Mouse (Mus musculus) liver, embryonic 11.5 days (tissue): Measurements from ENCODE around the gene Cxcl1. TPM values are rescaled to one million over a fixed set of nuclear protein-coding genes. Genes with fewer than 3 reads are reported as not detected.
A peak's percentile ranks its signal among the peaks of the same experiment; 100 is the strongest.

Experiments used
- ATAC-seq: fragments of 200-750 bp; cut with Nextera tagmentation; replicated peaks from 2 replicates; pipeline ENCODE4 v1.8.0; 2017; ENCODE audit warnings: moderate number of reproducible peaks, mild to moderate bottlenecking, moderate TSS enrichment, moderate library complexity; ENCODE audit not compliant: low FRiP score
- DNase-seq: peaks from one replicate; pipeline ENCODE4 v3.0.0-alpha.2; 2017; ENCODE audit warnings: low spot score
- H3K27ac ChIP-seq: fragments of 300-500 bp; sonication (generic); 2 replicates; pipeline ENCODE4 v1.5.1; 2014; ENCODE audit warnings: mild to moderate bottlenecking, low read depth, low read length, control low read depth
- H3K27me3 ChIP-seq: fragments of 300-500 bp; sonication (generic); replicated peaks from 2 replicates; pipeline ENCODE4 v1.6.1; 2014; ENCODE audit warnings: low read length, mixed read lengths; ENCODE audit not compliant: control insufficient read depth, insufficient read depth
- H3K36me3 ChIP-seq: fragments of 300-500 bp; sonication (generic); 2 replicates; pipeline ENCODE4 v1.6.1; 2014; ENCODE audit warnings: mild to moderate bottlenecking, low read length, moderate library complexity, mixed read lengths; ENCODE audit not compliant: control insufficient read depth, insufficient read depth
- H3K4me1 ChIP-seq: fragments of 300-500 bp; sonication (generic); replicated peaks from 2 replicates; pipeline ENCODE4 v1.6.1; 2014; ENCODE audit warnings: low read length, mixed read lengths; ENCODE audit not compliant: control insufficient read depth, insufficient read depth
- H3K4me2 ChIP-seq: fragments of 300-500 bp; sonication (generic); 2 replicates; pipeline ENCODE4 v1.6.1; 2014; ENCODE audit warnings: mild to moderate bottlenecking, control low read depth, moderate library complexity
- H3K4me3 ChIP-seq: fragments of 300-500 bp; sonication (generic); 2 replicates; pipeline ENCODE4 v1.5.1; 2014; ENCODE audit warnings: low read depth, low read length, control low read depth
- H3K9ac ChIP-seq: fragments of 300-500 bp; sonication (generic); 2 replicates; pipeline ENCODE4 v1.6.1; 2014; ENCODE audit warnings: low read depth, low read length, control low read depth
- H3K9me3 ChIP-seq: fragments of 300-500 bp; sonication (generic); 2 replicates; pipeline ENCODE4 v1.6.1; 2016; ENCODE audit warnings: low read length, inconsistent platforms, mixed read lengths; ENCODE audit not compliant: control insufficient read depth
- WGBS: fragments of 180-500 bp; shearing (Covaris S2); extraction: QIAGEN DNeasy Blood & Tissue Kit; methylation state at CpG from one replicate; pipeline ENCODE4 v1.1.7; 2014; 5-methylcytosine and 5-hydroxymethylcytosine counted together
- polyA plus RNA-seq: library from polyadenylated mRNA; unstranded; fragments of >200 nt; fragmentation: Nextera tagmentation; extraction: Ambion mirVana; gene quantifications from 2 replicates; pipeline ENCODE4 v1.2.1, GENCODE M21; 2014

Cxcl1 gene
- polyA plus RNA-seq, 1 experiment from 2014 or later, result 0.84 TPM

GRCm38 (mm10) chr5:90900147-90900546 is 9.1 kb downstream of the Cxcl1 start:
- H3K27ac ChIP-seq, result no peak overlapping the region
- ATAC-seq, result no peak
- no peak for DNase-seq
- WGBS, result 69% methylated on average over 7 of the region's 7 CpGs
- H3K4me3 ChIP-seq, result no peak overlapping the region
- H3K9me3 ChIP-seq, result no peaks in the 10 kb centered on the region
- no peak overlapping the region for H3K4me2 ChIP-seq
- H3K27me3 ChIP-seq, result peaks cover 10% of the 10 kb centered on the region
- H3K4me1 ChIP-seq, result no peaks in the 10 kb centered on the region; the same call in 1 of the 2 replicates
- H3K36me3 ChIP-seq, result no peaks in the 10 kb centered on the region
- no peak overlapping the region for H3K9ac ChIP-seq

GRCm38 (mm10) chr5:90900688-90901087 is 9.6 kb downstream of the Cxcl1 start:
- 74% methylated on average over 7 of the region's 7 CpGs for WGBS
- ATAC-seq (no peak), DNase-seq (no peak)
- Histone ChIP-seq H3K36me3 (no peaks in the 10 kb centered on the region), H3K4me1 (no peaks in the 10 kb centered on the region; the same call in 1 of the 2 replicates), H3K27ac (no peak overlapping the region), H3K9me3 (no peaks in the 10 kb centered on the region), H3K4me2 (no peak overlapping the region), H3K4me3 (no peak overlapping the region), H3K9ac (no peak overlapping the region), H3K27me3 (peaks cover 10% of the 10 kb centered on the region)

GRCm38 (mm10) chr5:90902380-90903260 is 11.6 kb downstream of the Cxcl1 start:
- Histone ChIP-seq H3K9ac (no peak overlapping the region), H3K36me3 (no peaks in the 10 kb centered on the region), H3K27ac (no peak overlapping the region), H3K4me2 (peak overlapping the region; percentile 59), H3K4me3 (no peak overlapping the region), H3K27me3 (peaks cover 10% of the 10 kb centered on the region), H3K4me1 (no peaks in the 10 kb centered on the region; the same call in 1 of the 2 replicates), H3K9me3 (no peaks in the 10 kb centered on the region)
- no peak for ATAC-seq
- WGBS, result 6% methylated on average over 10 of the region's 10 CpGs
- no peak for DNase-seq

- Histone ChIP-seq H3K9me3 (no peaks in the 10 kb centered on the region), H3K27me3 (peaks cover 10% of the 10 kb centered on the region), H3K9ac (no peak within 1 kb of the TSS), H3K36me3 (no peaks in the 10 kb centered on the region), H3K4me3 (0 out of 2 replicates have a peak within 1 kb of the TSS, but pooled peaks have one; percentile 11), H3K4me1 (no peaks in the 10 kb centered on the region; the same call in 1 of the 2 replicates), H3K4me2 (peak within 1 kb of the TSS; percentile 59), H3K27ac (no peak within 1 kb of the TSS)
- WGBS, result 12% methylated on average over 22 of the region's 22 CpGs
- DNase-seq (no peak), ATAC-seq (no peak; the same call in 1 of the 2 replicates)
Measured at GRCm38 (mm10) chr5:90903339-90904020, 12.4 kb downstream of the Cxcl1 start, which contains the start of gene Cxcl2. TSS of gene Cxcl2 (plus strand) at chr5:90903871.

- H3K36me3 ChIP-seq, result no peaks in the 10 kb centered on the region
- H3K4me3 ChIP-seq, result no peak overlapping the region
- no peak overlapping the region for H3K4me2 ChIP-seq
- H3K27ac ChIP-seq, result no peak overlapping the region
- WGBS, result 1% methylated on average over 2 of the region's 2 CpGs
- no peaks in the 10 kb centered on the region for H3K9me3 ChIP-seq
- H3K9ac ChIP-seq, result no peak overlapping the region
- H3K4me1 ChIP-seq, result no peaks in the 10 kb centered on the region
- H3K27me3 ChIP-seq, result peaks cover 2% of the 10 kb centered on the region
- ATAC-seq (no peak; the same call in 1 of the 2 replicates), DNase-seq (no peak)
Measured at GRCm38 (mm10) chr5:90908983-90909382, 17.9 kb downstream of the Cxcl1 start.

GRCm38 (mm10) chr5:90919495-90919894 is 28.5 kb downstream of the Cxcl1 start:
- Histone ChIP-seq H3K36me3 (no peaks in the 10 kb centered on the region), H3K27me3 (no peaks in the 10 kb centered on the region), H3K27ac (no peak overlapping the region), H3K9me3 (no peaks in the 10 kb centered on the region), H3K4me2 (no peak overlapping the region), H3K9ac (no peak overlapping the region), H3K4me1 (no peaks in the 10 kb centered on the region), H3K4me3 (no peak overlapping the region)
- 69% methylated on average over 2 of the region's 2 CpGs for WGBS
- DNase-seq (no peak), ATAC-seq (no peak)

- Histone ChIP-seq H3K4me3 (no peak overlapping the region), H3K36me3 (no peaks in the 10 kb centered on the region), H3K4me2 (no peak overlapping the region), H3K9me3 (no peaks in the 10 kb centered on the region), H3K27me3 (no peaks in the 10 kb centered on the region), H3K27ac (no peak overlapping the region), H3K9ac (no peak overlapping the region), H3K4me1 (no peaks in the 10 kb centered on the region)
- DNase-seq (no peak), ATAC-seq (no peak)
- WGBS, result 94% methylated on average over 4 of the region's 4 CpGs
Measured at GRCm38 (mm10) chr5:90922958-90923357, 31.9 kb downstream of the Cxcl1 start.

GRCm38 (mm10) chr5:90930546-90930945 is 39.5 kb downstream of the Cxcl1 start:
- Histone ChIP-seq H3K27ac (peak overlapping the region; percentile 87; the same call in 1 of the 2 replicates), H3K27me3 (no peaks in the 10 kb centered on the region), H3K4me1 (peaks cover 3% of the 10 kb centered on the region; the same call in 1 of the 2 replicates), H3K36me3 (no peaks in the 10 kb centered on the region), H3K4me3 (peak overlapping the region; percentile 77), H3K4me2 (peak overlapping the region; percentile 74), H3K9me3 (no peaks in the 10 kb centered on the region), H3K9ac (peak overlapping the region; percentile 88)
- ATAC-seq (peak; percentile 15; the same call in 1 of the 2 replicates), DNase-seq (no peak)
- WGBS, result 60% methylated on average over 2 of the region's 2 CpGs
